Mouse (Mus musculus) embryonic facial prominence, embryonic 11.5 days (tissue): Measurements from ENCODE around the gene Bscl2. TPM values are rescaled to one million over a fixed set of nuclear protein-coding genes. Genes with fewer than 3 reads are reported as not detected.

Experiments
- ATAC-seq: fragments of 200-750 bp; cut with Nextera tagmentation; replicated peaks from 2 replicates; pipeline ENCODE4 v1.8.0; 2017; ENCODE audit warnings: low read depth; ENCODE audit not compliant: insufficient number of reproducible peaks, low FRiP score, low TSS enrichment
- DNase-seq: peaks from one replicate; pipeline ENCODE4 v3.0.0-alpha.2; 2015; ENCODE audit warnings: low spot score
- H3K27ac ChIP-seq: fragments of 300-500 bp; sonication (generic); replicated peaks from 2 replicates; pipeline ENCODE4 v1.5.1; 2014; ENCODE audit warnings: mild to moderate bottlenecking, low read depth, low read length, control low read depth
- H3K27me3 ChIP-seq: fragments of 300-500 bp; sonication (generic); 2 replicates; pipeline ENCODE4 v1.6.1; 2014; ENCODE audit warnings: mild to moderate bottlenecking, low read length, moderate library complexity, mixed read lengths; ENCODE audit not compliant: control insufficient read depth, insufficient read depth
- H3K36me3 ChIP-seq: fragments of 300-500 bp; sonication (generic); replicated peaks from 2 replicates; pipeline ENCODE4 v1.6.1; 2014; ENCODE audit warnings: low read depth, mild to moderate bottlenecking, low read length, moderate library complexity, mixed read lengths; ENCODE audit not compliant: control insufficient read depth, insufficient read depth
- H3K4me1 ChIP-seq: fragments of 300-500 bp; sonication (generic); 2 replicates; pipeline ENCODE4 v1.6.1; 2014; ENCODE audit warnings: low read length, mixed read lengths; ENCODE audit not compliant: control insufficient read depth, insufficient read depth
- H3K4me2 ChIP-seq: fragments of 300-500 bp; sonication (generic); 2 replicates; pipeline ENCODE4 v1.6.1; 2014; ENCODE audit warnings: low read depth, mild to moderate bottlenecking, control low read depth, low read length, moderate library complexity
- H3K4me3 ChIP-seq: fragments of 300-500 bp; sonication (generic); 2 replicates; pipeline ENCODE4 v1.5.1; 2014; ENCODE audit warnings: low read depth, low read length, control low read depth
- H3K9ac ChIP-seq: fragments of 300-500 bp; sonication (generic); replicated peaks from 2 replicates; pipeline ENCODE4 v1.6.1; 2014; ENCODE audit warnings: mild to moderate bottlenecking, control low read depth, low read length
- H3K9me3 ChIP-seq: fragments of 300-500 bp; sonication (generic); replicated peaks from 2 replicates; pipeline ENCODE4 v1.6.1; 2016; ENCODE audit warnings: mild to moderate bottlenecking, low read length, inconsistent platforms, mixed read lengths; ENCODE audit not compliant: control insufficient read depth
- WGBS: fragments of 180-500 bp; shearing (Covaris S2); extraction: QIAGEN DNeasy Blood & Tissue Kit; methylation state at CpG from one replicate; pipeline ENCODE4 v1.1.7; 2014; 5-methylcytosine and 5-hydroxymethylcytosine counted together
- polyA plus RNA-seq: library from polyadenylated mRNA; unstranded; fragments of >200 nt; fragmentation: Nextera tagmentation; extraction: Ambion mirVana; gene quantifications from 2 replicates; pipeline ENCODE4 v1.2.1, GENCODE M21; 2014

Gene Bscl2
- 29.9 and 39.1 TPM in 2 replicates for polyA plus RNA-seq

DNA sequence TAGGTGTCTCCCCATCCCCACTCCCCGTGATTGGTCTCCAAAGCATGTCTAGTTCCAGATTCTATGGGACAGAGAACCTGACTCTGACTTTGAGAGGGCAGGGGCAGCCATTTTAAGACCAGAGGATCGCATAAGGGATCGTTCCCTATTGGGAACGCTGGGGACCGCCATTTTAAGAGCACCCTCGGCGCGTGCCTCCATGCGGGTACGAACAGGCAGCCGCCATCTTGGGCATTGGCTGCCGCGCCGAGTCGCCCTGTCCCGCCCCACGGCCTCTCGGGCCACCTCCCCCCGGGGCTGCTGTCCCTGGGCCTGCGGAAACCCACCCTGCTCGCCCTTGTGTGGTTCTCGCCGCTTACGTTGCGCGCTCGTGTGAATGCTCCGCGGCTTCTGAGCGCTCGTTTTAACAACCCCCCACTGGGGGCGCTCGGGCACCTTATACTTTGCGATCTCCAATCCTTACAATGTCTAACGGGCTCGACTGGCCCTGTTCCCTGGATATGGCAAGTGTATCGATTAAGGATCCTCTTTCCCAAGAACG is at the start of gene Bscl2:
Gene Bscl2 (plus strand): TSS at position 217 of the 541 bp plus-strand sequence.
- Histone ChIP-seq H3K4me3 (peak within 1 kb of the TSS; percentile 39), H3K9ac (peak within 1 kb of the TSS; percentile 82), H3K4me2 (peak within 1 kb of the TSS; percentile 79), H3K4me1 (peaks cover 2% of the 10 kb centered on the region; the same call in 1 of the 2 replicates), H3K9me3 (no peaks in the 10 kb centered on the region), H3K36me3 (peaks cover 11% of the 10 kb centered on the region), H3K27me3 (no peaks in the 10 kb centered on the region), H3K27ac (peak within 1 kb of the TSS; percentile 95)
- peak; percentile 88 for DNase-seq
- whole genome bisulfite sequencing, result 1% methylated on average over 38 of the region's 38 CpGs
- peak; percentile 57 for ATAC-seq

DNA sequence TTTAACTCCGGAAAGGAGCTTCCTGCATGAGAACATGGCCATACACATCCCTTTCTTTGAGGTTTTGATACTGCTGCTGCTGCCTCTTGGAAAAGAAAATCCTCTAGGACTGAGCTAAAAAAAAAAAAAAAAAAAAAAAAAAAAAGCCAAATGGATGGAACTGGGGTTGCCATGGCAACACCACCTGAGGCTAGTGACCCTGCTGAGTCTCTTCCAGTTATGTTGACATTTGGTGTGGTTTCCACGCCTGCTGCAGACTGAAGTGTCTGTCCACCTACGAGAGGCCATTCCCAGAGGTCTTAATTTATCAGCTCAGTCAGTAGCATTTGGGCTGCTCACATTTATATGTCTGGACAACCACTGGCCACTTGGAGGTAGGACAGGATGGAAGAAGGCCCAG is 48.7 kb upstream of the Bscl2 start:
- Histone ChIP-seq H3K9ac (peak overlapping the region; percentile 22; the same call in 1 of the 2 replicates), H3K36me3 (peaks cover 4% of the 10 kb centered on the region), H3K4me3 (no peak overlapping the region), H3K4me2 (no peak overlapping the region), H3K27ac (no peak overlapping the region), H3K9me3 (no peaks in the 10 kb centered on the region), H3K4me1 (no peaks in the 10 kb centered on the region), H3K27me3 (no peaks in the 10 kb centered on the region)
- ATAC-seq, result no peak
- whole genome bisulfite sequencing, result 21% methylated on average over 3 of the region's 3 CpGs
- peak; percentile 31 for DNase-seq

DNA sequence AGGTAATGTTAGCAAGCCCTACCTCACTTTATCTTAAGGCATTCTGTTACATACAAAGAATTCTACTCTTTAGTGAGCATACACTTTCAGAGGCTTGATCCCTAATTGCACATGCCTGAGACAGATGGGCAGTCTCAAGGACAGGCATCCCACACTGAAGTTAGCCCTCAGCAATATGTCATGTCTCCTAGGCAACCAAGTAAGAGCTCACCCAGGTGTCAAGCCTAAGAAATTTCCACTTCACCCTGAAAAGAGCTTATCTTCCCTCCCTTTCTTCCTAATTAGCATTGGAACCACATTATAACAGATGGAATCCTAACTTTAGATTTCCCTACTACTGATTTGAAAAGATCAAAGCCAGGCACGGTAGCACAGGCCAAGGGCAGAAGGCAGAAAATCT is 48.1 kb upstream of the Bscl2 start:
- Histone ChIP-seq H3K9ac (no peak overlapping the region), H3K9me3 (no peaks in the 10 kb centered on the region), H3K27ac (no peak overlapping the region), H3K36me3 (peaks cover 9% of the 10 kb centered on the region), H3K4me3 (no peak overlapping the region), H3K27me3 (no peaks in the 10 kb centered on the region), H3K4me1 (no peaks in the 10 kb centered on the region), H3K4me2 (no peak overlapping the region)
- ATAC-seq (no peak), DNase-seq (no peak)
- 58% methylated on average over 1 of the region's 1 CpGs for WGBS

DNA sequence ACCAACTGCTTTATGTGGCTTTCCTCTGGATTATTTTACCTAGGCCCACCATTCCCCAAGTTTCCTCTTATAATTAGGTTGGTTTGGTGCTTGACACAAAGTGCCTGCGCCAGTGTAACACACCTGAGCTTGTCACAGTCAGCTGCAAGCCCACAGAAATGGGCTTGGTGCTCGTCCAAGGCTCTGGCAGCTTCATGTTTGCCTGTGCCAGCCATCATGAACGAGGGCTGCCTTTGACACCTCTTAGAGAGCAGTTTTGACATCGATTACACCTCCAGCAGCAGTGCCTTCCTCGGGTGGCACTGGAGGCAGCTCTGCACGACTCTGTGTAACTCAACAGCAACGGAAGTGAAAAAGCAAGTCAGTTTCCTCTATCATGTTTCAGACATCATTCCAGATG is 47.1 kb upstream of the Bscl2 start:
- Histone ChIP-seq H3K27ac (no peak overlapping the region), H3K4me3 (no peak overlapping the region), H3K9ac (no peak overlapping the region), H3K9me3 (no peaks in the 10 kb centered on the region), H3K36me3 (peaks cover 12% of the 10 kb centered on the region), H3K27me3 (no peaks in the 10 kb centered on the region), H3K4me1 (no peaks in the 10 kb centered on the region), H3K4me2 (no peak overlapping the region)
- 87% methylated on average over 7 of the region's 7 CpGs for WGBS
- DNase-seq (no peak), ATAC-seq (no peak)

DNA sequence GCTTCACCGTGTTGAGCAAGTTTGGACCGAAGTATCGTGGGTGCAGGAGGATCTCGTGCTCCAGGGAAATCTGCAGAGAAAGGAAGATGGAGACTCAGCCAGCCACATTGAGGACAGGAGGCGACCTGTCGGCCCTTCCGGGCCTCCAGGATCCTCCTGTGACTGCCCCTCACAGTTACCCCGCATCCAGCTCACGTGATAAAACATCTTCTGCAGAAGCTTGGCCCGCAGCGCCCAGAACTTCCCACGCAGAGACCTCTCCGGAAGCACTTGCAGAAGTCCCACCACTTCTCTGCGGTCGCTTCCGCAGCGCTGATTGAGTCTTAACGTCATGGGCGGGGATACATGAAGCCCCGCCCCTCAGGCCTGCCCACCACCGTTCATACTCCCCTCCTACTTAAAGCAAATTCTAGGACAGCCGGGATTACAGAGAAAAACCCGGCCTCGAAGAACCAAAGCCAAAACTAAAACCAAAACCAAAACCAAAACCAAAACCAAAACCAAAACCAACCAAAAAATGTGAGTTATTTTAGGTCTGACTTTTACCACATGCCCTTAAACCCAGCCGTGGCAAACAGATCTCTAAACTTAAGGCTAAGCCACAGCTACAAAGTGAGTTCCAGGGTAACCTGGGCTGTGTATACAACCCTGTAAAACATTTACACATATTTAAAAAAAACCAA is 38.9 kb upstream of the Bscl2 start, which contains the start of gene Polr2g:
Gene Polr2g (minus strand): TSS at position 314 of the 683 bp plus-strand sequence.
- 2% methylated on average over 25 of the region's 25 CpGs for WGBS
- DNase-seq (peak; percentile 96), ATAC-seq (peak; percentile 57; the same call in 1 of the 2 replicates)
- Histone ChIP-seq H3K4me3 (peak within 1 kb of the TSS; percentile 80), H3K27me3 (no peaks in the 10 kb centered on the region), H3K9me3 (no peaks in the 10 kb centered on the region), H3K36me3 (peaks cover 9% of the 10 kb centered on the region), H3K4me2 (peak within 1 kb of the TSS; percentile 52), H3K4me1 (no peaks in the 10 kb centered on the region), H3K9ac (peak within 1 kb of the TSS; percentile 86), H3K27ac (no peak within 1 kb of the TSS)

DNA sequence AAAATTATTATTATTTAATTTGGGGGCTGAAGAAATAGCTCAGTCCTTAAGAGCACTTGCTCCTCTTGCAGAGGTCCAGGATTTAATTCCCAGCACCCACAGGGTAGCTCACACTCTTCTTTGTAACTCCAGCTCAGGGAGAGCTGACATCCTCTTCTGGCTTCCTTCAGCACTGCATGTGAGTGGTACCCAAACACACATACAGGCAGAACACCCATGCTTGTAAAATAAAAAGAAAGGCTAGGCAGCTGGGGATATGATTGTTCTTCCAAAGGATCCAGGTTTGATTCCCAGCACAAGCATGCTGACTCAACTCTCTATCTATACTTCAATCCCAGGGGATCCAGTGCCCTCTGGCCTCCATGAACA is 38.3 kb upstream of the Bscl2 start:
- no peak for DNase-seq
- no peak overlapping the region for H3K27ac ChIP-seq
- no peak overlapping the region; the same call in 1 of the 2 replicates for H3K4me3 ChIP-seq
- no peaks in the 10 kb centered on the region for H3K9me3 ChIP-seq
- H3K27me3 ChIP-seq, result no peaks in the 10 kb centered on the region
- no peak overlapping the region for H3K4me2 ChIP-seq
- H3K9ac ChIP-seq, result no peak overlapping the region
- H3K36me3 ChIP-seq, result peaks cover 5% of the 10 kb centered on the region; the same call in 1 of the 2 replicates
- no peaks in the 10 kb centered on the region for H3K4me1 ChIP-seq
- ATAC-seq, result no peak

DNA sequence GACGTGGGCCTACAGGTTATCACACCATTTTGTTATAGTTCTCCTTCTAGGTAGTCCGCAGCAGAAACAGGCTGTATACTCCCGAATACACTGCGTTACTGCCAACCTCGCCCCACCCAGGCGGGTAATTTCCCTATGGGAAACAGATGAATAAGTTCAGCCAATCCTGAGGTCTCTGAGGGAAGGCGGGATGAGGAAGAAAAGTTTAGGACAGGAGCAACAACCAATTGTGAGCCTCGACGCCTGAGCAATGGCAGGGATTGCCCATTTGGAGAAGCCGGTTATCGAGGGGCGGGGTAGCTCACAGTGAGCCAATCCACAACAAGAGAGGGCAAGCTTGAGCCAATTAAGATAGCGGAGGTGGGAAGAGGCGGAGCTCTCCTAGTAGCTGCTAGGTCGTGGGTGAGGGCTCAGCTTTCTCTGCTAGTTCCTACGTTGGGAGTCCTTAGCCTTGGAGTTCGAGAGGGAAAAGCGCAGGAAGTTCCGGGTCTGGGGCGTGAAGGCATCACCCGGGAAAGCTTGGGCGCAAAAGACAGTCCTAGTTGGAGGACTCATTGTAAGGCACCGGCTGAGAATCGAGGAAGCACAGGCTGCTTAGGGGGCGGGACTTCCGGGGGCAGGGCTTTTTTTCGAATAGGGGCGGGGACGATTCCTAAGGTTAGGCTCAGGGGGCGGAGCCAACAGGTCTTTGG is 35.0 kb upstream of the Bscl2 start, which contains the start of gene Zbtb3:
Gene Zbtb3 (plus strand): TSS at position 426 of the 692 bp plus-strand sequence.
- Histone ChIP-seq H3K27ac (0 out of 2 replicates have a peak within 1 kb of the TSS, but pooled peaks have one; percentile 48), H3K36me3 (no peaks in the 10 kb centered on the region), H3K4me2 (peak within 1 kb of the TSS; percentile 70), H3K4me1 (no peaks in the 10 kb centered on the region), H3K9ac (peak within 1 kb of the TSS; percentile 53), H3K4me3 (peak within 1 kb of the TSS; percentile 43), H3K9me3 (no peaks in the 10 kb centered on the region), H3K27me3 (no peaks in the 10 kb centered on the region)
- peak; percentile 97 for DNase-seq
- WGBS, result under 1% methylated on average over 30 of the region's 30 CpGs
- peak; percentile 96 for ATAC-seq
